Mouse (Mus musculus): Measurements from ENCODE around the gene A930018P22Rik.

- TF ChIP-seq CHD2 (IDR thresholded peaks at IDR 0.05; ENCODE audit: low read length) (no peak), CTCF (conservative IDR thresholded peaks at IDR 0.05 in 1 of 2, IDR thresholded peaks at IDR 0.05 in 1 of 2; ENCODE audit: low read depth in 2 of 2, low read length in 2 of 2) (no peak), POLR2A (IDR thresholded peaks at IDR 0.05; ENCODE audit: low read depth, low read length) (no peak), ELF1 (IDR thresholded peaks at IDR 0.05; ENCODE audit: low read depth, low read length) (no peak), POLR2AphosphoS2 (IDR thresholded peaks at IDR 0.05; ENCODE audit: low read depth, low read length) (no peak)
Observed at GRCm38 (mm10) chr2:104130165-104130564, 7.6 kb downstream of the A930018P22Rik start.
